Mouse (Mus musculus) left cerebral cortex, postnatal 14 days (tissue): ENCODE data around the gene 1700016H13Rik. TPM values are rescaled to one million over a fixed set of nuclear protein-coding genes. Genes with fewer than 3 reads are reported as not detected.

Experiments used
- DNase-seq, 2 experiments: peaks; one replicate each; pipeline ENCODE4 v3.0.0; 2021 to 2022; ENCODE audit warnings: low spot score in 2 of 2, mixed read lengths in 1 of 2
- intact Hi-C: fragments of 180-260 bp; cut with DNase I; formaldehyde crosslinking; loops from one replicate; pipeline ENCODE4 v1.15.1; 2025
- total RNA-seq, 2 experiments: library from RNA; stranded (reverse); gene quantifications; 2 replicates each; pipeline ENCODE4 v1.2.3; 2021

Gene 1700016H13Rik
- total RNA-seq, 2 experiments from 2014 or later, result not detected

GRCm38 (mm10) chr5:103614356-103614755 is 41.5 kb downstream of the 1700016H13Rik start:
- no peak for DNase-seq
- intact Hi-C loops, result no loop called here

- intact Hi-C loops, result no loop called here
- DNase-seq, result no peak
Measured at GRCm38 (mm10) chr5:103612316-103612715, 43.5 kb downstream of the 1700016H13Rik start.

GRCm38 (mm10) chr5:103610856-103611472 is 44.8 kb downstream of the 1700016H13Rik start:
- no peak for DNase-seq
- intact Hi-C loops, result no loop called here

DNA sequence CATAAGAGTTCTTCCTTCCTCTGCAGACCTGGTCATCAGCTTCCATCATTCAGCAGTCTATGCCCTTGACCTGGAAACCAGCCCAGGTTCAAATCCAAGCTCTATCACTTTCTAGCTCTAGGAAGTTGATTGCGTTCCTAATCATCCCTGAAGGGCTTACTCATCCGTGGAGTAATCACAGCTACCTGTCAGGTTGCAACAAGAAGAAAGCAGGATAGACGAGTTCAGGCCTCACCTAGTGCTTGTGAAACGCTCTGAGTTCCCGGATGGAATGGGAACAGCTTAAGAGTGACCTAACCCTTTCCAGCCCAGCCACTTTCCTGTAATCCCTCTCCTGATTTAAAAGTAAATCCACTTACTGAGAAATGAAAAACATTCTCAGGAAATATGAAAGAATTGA is 45.7 kb downstream of the 1700016H13Rik start:
- no peak for DNase-seq
- intact Hi-C loops, result no loop called here

DNA sequence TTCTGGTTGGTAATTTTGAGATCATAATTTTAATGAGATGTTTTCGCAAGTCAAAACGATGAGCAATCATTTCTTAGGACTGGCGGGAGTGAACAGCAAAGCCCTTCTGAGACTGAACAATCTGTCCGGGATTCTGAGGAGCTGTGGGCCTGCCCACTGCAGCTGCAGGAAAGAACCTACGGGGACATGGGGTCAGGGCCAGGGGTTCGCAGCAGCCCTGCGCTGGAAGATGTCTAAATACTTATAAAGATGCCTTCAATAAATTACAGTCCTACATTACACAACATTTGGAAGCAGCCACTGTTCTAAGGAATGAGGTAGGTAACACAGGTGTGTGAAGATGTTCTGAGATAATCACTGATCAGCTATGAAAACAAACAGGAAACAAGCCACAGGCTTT is 50.1 kb downstream of the 1700016H13Rik start:
- intact Hi-C loops, result no loop called here
- no peak for DNase-seq

GRCm38 (mm10) chr5:103603115-103603893 is 52.5 kb downstream of the 1700016H13Rik start:
- no peak for DNase-seq
- intact Hi-C loops, result no loop called here

GRCm38 (mm10) chr5:103598881-103599280 is 56.9 kb downstream of the 1700016H13Rik start:
- intact Hi-C loops, result no loop called here
- no peak for DNase-seq

DNA sequence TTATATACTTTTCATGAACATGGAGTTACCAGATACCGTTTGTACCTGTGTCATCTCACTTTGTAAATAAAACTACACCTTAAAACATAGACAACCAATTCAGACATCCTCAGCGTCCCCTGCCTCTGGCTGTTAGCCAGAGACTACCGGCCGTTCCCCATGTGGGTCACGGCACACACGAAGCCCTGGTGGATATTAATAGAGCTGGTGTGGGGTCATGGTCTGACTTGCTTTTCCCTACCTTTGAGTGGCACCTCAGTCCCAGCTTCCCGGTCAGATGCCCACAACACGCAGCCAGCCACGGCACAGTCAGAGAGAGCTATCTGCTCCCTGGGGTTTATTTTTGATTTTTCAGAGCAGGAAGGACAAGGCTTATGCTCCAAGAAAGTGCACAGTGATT is 57.5 kb downstream of the 1700016H13Rik start:
- no peak for DNase-seq
- intact Hi-C loops, result no loop called here

Other genes with a start within 250 kb of the 1700016H13Rik start
- gene Ptpn13, start 230.8 kb downstream of the 1700016H13Rik start, total RNA-seq, result 1 to 10 TPM; 8.3 to 9.6 TPM
- under 1 TPM; 0.15 TPM for gene Slc10a6, start 26.6 kb downstream of the 1700016H13Rik start, total RNA-seq
- gene Aff1, start 36.4 kb upstream of the 1700016H13Rik start, total RNA-seq, result 10 to 100 TPM in 1 of 2 experiments, 1 to 10 TPM in 1; 6.7 to 12.0 TPM